19 mouse cellular contexts compared by ENCODE assay signal in genomic region chr12:109521199-109521780, GRCm38 (mm10).
DNase-seq lines count a peak whose midpoint lies in the region; ATAC-seq and TF ChIP-seq lines count a peak whose summit lies in the region.
"Had no signal": no experiment of that assay in that cellular context is flagged by ENCODE, and none has a peak within 500 bp of the region (broad histone marks: within the 10 kb centered on the region; RNA-seq: fewer than 3 reads in every experiment).

No protein-coding gene starts in this region.

- no peak for TF ChIP-seq POLR2A in liver, adult 2 months (IDR thresholded peaks at IDR 0.05; ENCODE audit: extremely low read depth, insufficient read depth, low read length)

- TF ChIP-seq EP300 in liver, embryonic 14.5 days (IDR thresholded peaks at IDR 0.05; ENCODE audit: low read depth), result no peak

- H3K4me3 ChIP-seq in gastrocnemius, adult 2 months, result no peak overlapping the region
- H3K4me3 ChIP-seq in liver, adult 2 months (ENCODE audit: insufficient read depth, low read depth, low read length), result no peak overlapping the region
- H3K4me3 ChIP-seq in liver, embryonic 14.5 days (ENCODE audit: insufficient read depth in 1 of 2, low read depth in 2 of 2, low read length in 2 of 2), result no peak overlapping the region
- H3K4me3 ChIP-seq: embryonic facial prominence, embryonic 15.5 days; erythroblast, embryonic 14.5 days; heart, embryonic 12.5 days; hindbrain, embryonic 15.5 days had no signal

- no peaks in the 10 kb centered on the region for H3K27me3 ChIP-seq in liver, adult 2 months (ENCODE audit: control insufficient read depth, insufficient read depth, low read length)
- no peaks in the 10 kb centered on the region for H3K27me3 ChIP-seq in liver, embryonic 14.5 days (ENCODE audit: control insufficient read depth, insufficient read depth, low read length)
- H3K27me3 ChIP-seq: embryonic facial prominence, embryonic 15.5 days; heart, embryonic 12.5 days; hindbrain, embryonic 15.5 days had no signal

- peak; percentile 51 to 66 for DNase-seq in adrenal gland, adult (ENCODE audit: inconsistent age in 2 of 2, low spot score in 1 of 2)
- no peak for DNase-seq in adrenal gland, adult 8-10 months
- peak; percentile 7 for DNase-seq in gastrocnemius, adult 2 months
- no peak for DNase-seq in gastrocnemius, postnatal 25 days
- peak; percentile 88 for DNase-seq in liver, adult 2 months (ENCODE audit: extremely low read depth, low read depth, low spot score)
- no peak for DNase-seq in liver, embryonic 14.5 days (ENCODE audit: low read depth in 3 of 3, low spot score in 3 of 3)
- DNase-seq in kidney, adult 18-20 months, result no peak
- DNase-seq in layer of hippocampus, adult 18-20 months (ENCODE audit: low spot score in 2 of 2), result no peak
- DNase-seq: B cell, adult 2 months; cerebellum, adult 2 months; cerebellum, postnatal 10 days; gastrocnemius, postnatal 14 days had no signal

- intact Hi-C loops in gastrocnemius, adult 2 months (cut with DNase I), result no loop called here

- H3K9ac ChIP-seq in liver, adult 2 months (ENCODE audit: low read depth, low read length), result no peak overlapping the region
- no peak overlapping the region for H3K9ac ChIP-seq in liver, embryonic 14.5 days (replicated peaks)
- H3K9ac ChIP-seq: embryonic facial prominence, embryonic 15.5 days; heart, embryonic 12.5 days; hindbrain, embryonic 15.5 days had no signal

- no peak overlapping the region for H3K27ac ChIP-seq in gastrocnemius, adult 2 months
- no peak overlapping the region for H3K27ac ChIP-seq in liver, adult 2 months (replicated peaks; ENCODE audit: insufficient read depth, low read depth, low read length)
- no peak overlapping the region for H3K27ac ChIP-seq in liver, embryonic 14.5 days
- H3K27ac ChIP-seq: embryonic facial prominence, embryonic 15.5 days; hindbrain, embryonic 15.5 days had no signal

- H3K36me3 ChIP-seq in liver, adult 2 months (ENCODE audit: control insufficient read depth, insufficient read depth, low read length), result no peaks in the 10 kb centered on the region
- H3K36me3 ChIP-seq in liver, embryonic 14.5 days (replicated peaks; ENCODE audit: control insufficient read depth, insufficient read depth, low read depth), result no peaks in the 10 kb centered on the region
- H3K36me3 ChIP-seq: embryonic facial prominence, embryonic 15.5 days; G1E; heart, embryonic 12.5 days; hindbrain, embryonic 15.5 days had no signal

- WGBS in liver, adult 2 months, result 18% methylated on average over 5 of the region's 5 CpGs
- WGBS in liver, embryonic 14.5 days (ENCODE audit: insufficient replicate concordance), result 48% methylated on average over 5 of the region's 5 CpGs

- H3K9me3 ChIP-seq in liver, embryonic 14.5 days (ENCODE audit: control insufficient read depth, low read length), result no peaks in the 10 kb centered on the region
- H3K9me3 ChIP-seq: embryonic facial prominence, embryonic 15.5 days; hindbrain, embryonic 15.5 days had no signal

- no peaks in the 10 kb centered on the region; the same call in 1 of the 2 replicates for H3K4me1 ChIP-seq in liver, adult 2 months (ENCODE audit: control insufficient read depth, insufficient read depth, low read length)
- H3K4me1 ChIP-seq in liver, embryonic 14.5 days (replicated peaks; ENCODE audit: control insufficient read depth in 2 of 2, insufficient read depth in 2 of 2, low read length in 1 of 2), result peaks cover 0 to 19% of the 10 kb centered on the region in 2 experiments; a peak in 2 of 4 replicates
- H3K4me1 ChIP-seq: hindbrain, embryonic 15.5 days had no signal

- H3K79me2 ChIP-seq in liver, adult 2 months (ENCODE audit: control insufficient read depth, insufficient read depth, low read length), result no peaks in the 10 kb centered on the region

- no peak overlapping the region for H3K4me2 ChIP-seq in liver, embryonic 14.5 days (ENCODE audit: low read depth)
- H3K4me2 ChIP-seq: embryonic facial prominence, embryonic 15.5 days; heart, embryonic 12.5 days; hindbrain, embryonic 15.5 days had no signal

- peak; percentile 61; the same call in 1 of the 2 replicates for ATAC-seq in liver, embryonic 14.5 days (ENCODE audit: insufficient read depth)
- ATAC-seq: CD4-positive, CD25-positive, alpha-beta regulatory T cell, adult 4 months; forebrain, embryonic 16.5 days had no signal

- TF ChIP-seq CTCF in gastrocnemius, adult 2 months (IDR thresholded peaks at IDR 0.05), result no peak
- no peak for TF ChIP-seq CTCF in liver, adult 2 months (IDR thresholded peaks at IDR 0.05; ENCODE audit: low read depth, low read length)
- no peak for TF ChIP-seq CTCF in liver, embryonic 14.5 days (IDR thresholded peaks at IDR 0.05; ENCODE audit: low read depth)

Comparison
In these comparisons a context has a peak if more than half of its experiments do, and no peak if none do; other contexts are left out.
1. DNase-seq: peak in adrenal gland, adult (2 of 2), gastrocnemius, adult 2 months (single experiment) and liver, adult 2 months (single experiment); none in adrenal gland, adult 8-10 months (single experiment), gastrocnemius, postnatal 25 days (single experiment), liver, embryonic 14.5 days (0 of 3), kidney, adult 18-20 months (single experiment) and layer of hippocampus, adult 18-20 months (0 of 2).